Mouse (Mus musculus): ENCODE results near the gene Ip6k1.

Ip6k1 gene

GRCm38 (mm10) chr9:108065491-108066011 is 63.2 kb downstream of the Ip6k1 start:
- H3K27me3 ChIP-seq (ENCODE audit: insufficient read depth, low read length), result no peaks in the 10 kb centered on the region
- H3K4me3 ChIP-seq (replicated peaks; ENCODE audit: low read length), result no peak overlapping the region
- H3K36me3 ChIP-seq (ENCODE audit: insufficient read depth, low read length), result peaks cover 52% of the 10 kb centered on the region
- TF ChIP-seq POU5F1 (IDR thresholded peaks at IDR 0.05; ENCODE audit: borderline replicate concordance, low read length), result no peak
- TF ChIP-seq CTCF (conservative IDR thresholded peaks at IDR 0.05; ENCODE audit: low read length), result peak; percentile 59
- no peak for TF ChIP-seq NANOG (IDR thresholded peaks at IDR 0.05; ENCODE audit: borderline replicate concordance, low read length)
- peaks cover 39% of the 10 kb centered on the region for H3K4me1 ChIP-seq (replicated peaks; ENCODE audit: low read depth, low read length)
- no peaks in the 10 kb centered on the region for H3K9me3 ChIP-seq (ENCODE audit: low read length)

- no peak overlapping the region for H3K4me3 ChIP-seq (replicated peaks; ENCODE audit: low read length)
- TF ChIP-seq NANOG (IDR thresholded peaks at IDR 0.05; ENCODE audit: borderline replicate concordance, low read length) (no peak), CTCF (conservative IDR thresholded peaks at IDR 0.05; ENCODE audit: low read length) (peak; percentile 21)
Measured at GRCm38 (mm10) chr9:108067199-108067598, 64.9 kb downstream of the Ip6k1 start.

GRCm38 (mm10) chr9:108067900-108068299 is 65.6 kb downstream of the Ip6k1 start:
- H3K27me3 ChIP-seq (ENCODE audit: insufficient read depth, low read length), result no peaks in the 10 kb centered on the region
- no peak overlapping the region for H3K4me3 ChIP-seq (replicated peaks; ENCODE audit: low read length)
- H3K36me3 ChIP-seq (ENCODE audit: insufficient read depth, low read length), result peaks cover 44% of the 10 kb centered on the region
- TF ChIP-seq CTCF (conservative IDR thresholded peaks at IDR 0.05; ENCODE audit: low read length), result peak; percentile 99
- no peak for TF ChIP-seq NANOG (IDR thresholded peaks at IDR 0.05; ENCODE audit: borderline replicate concordance, low read length)
- H3K4me1 ChIP-seq (replicated peaks; ENCODE audit: low read depth, low read length), result peaks cover 39% of the 10 kb centered on the region
- H3K9me3 ChIP-seq (ENCODE audit: low read length), result no peaks in the 10 kb centered on the region

More at GRCm38 (mm10) chr9:108067199-108067598, 64.9 kb downstream of the Ip6k1 start:
- H3K4me1 ChIP-seq (replicated peaks; ENCODE audit: low read depth, low read length), result peaks cover 37% of the 10 kb centered on the region
- no peaks in the 10 kb centered on the region for H3K9me3 ChIP-seq (ENCODE audit: low read length)
- H3K27me3 ChIP-seq (ENCODE audit: insufficient read depth, low read length), result no peaks in the 10 kb centered on the region
- peaks cover 51% of the 10 kb centered on the region for H3K36me3 ChIP-seq (ENCODE audit: insufficient read depth, low read length)

GRCm38 (mm10) chr9:108069007-108069406 is 66.7 kb downstream of the Ip6k1 start:
- H3K27me3 ChIP-seq (ENCODE audit: insufficient read depth, low read length), result no peaks in the 10 kb centered on the region
- no peak overlapping the region for H3K4me3 ChIP-seq (replicated peaks; ENCODE audit: low read length)
- peaks cover 28% of the 10 kb centered on the region for H3K4me1 ChIP-seq (replicated peaks; ENCODE audit: low read depth, low read length)
- H3K9me3 ChIP-seq (ENCODE audit: low read length), result no peaks in the 10 kb centered on the region
- TF ChIP-seq NANOG (IDR thresholded peaks at IDR 0.05; ENCODE audit: borderline replicate concordance, low read length) (no peak), POU5F1 (IDR thresholded peaks at IDR 0.05; ENCODE audit: borderline replicate concordance, low read length) (no peak), CTCF (conservative IDR thresholded peaks at IDR 0.05; ENCODE audit: low read length) (no peak)
- peaks cover 33% of the 10 kb centered on the region for H3K36me3 ChIP-seq (ENCODE audit: insufficient read depth, low read length)

GRCm38 (mm10) chr9:108069529-108069928 is 67.2 kb downstream of the Ip6k1 start:
- Histone ChIP-seq H3K4me1 (replicated peaks; ENCODE audit: low read depth, low read length) (peaks cover 26% of the 10 kb centered on the region), H3K27me3 (ENCODE audit: insufficient read depth, low read length) (no peaks in the 10 kb centered on the region), H3K36me3 (ENCODE audit: insufficient read depth, low read length) (peaks cover 27% of the 10 kb centered on the region), H3K9me3 (ENCODE audit: low read length) (no peaks in the 10 kb centered on the region), H3K4me3 (replicated peaks; ENCODE audit: low read length) (no peak overlapping the region)
- TF ChIP-seq NANOG (IDR thresholded peaks at IDR 0.05; ENCODE audit: borderline replicate concordance, low read length), result no peak
- TF ChIP-seq CTCF (conservative IDR thresholded peaks at IDR 0.05; ENCODE audit: low read length), result no peak
- no peak for TF ChIP-seq POU5F1 (IDR thresholded peaks at IDR 0.05; ENCODE audit: borderline replicate concordance, low read length)

- Histone ChIP-seq H3K27me3 (ENCODE audit: insufficient read depth, low read length) (no peaks in the 10 kb centered on the region), H3K36me3 (ENCODE audit: insufficient read depth, low read length) (peaks cover 24% of the 10 kb centered on the region), H3K9me3 (ENCODE audit: low read length) (no peaks in the 10 kb centered on the region), H3K4me3 (replicated peaks; ENCODE audit: low read length) (no peak overlapping the region), H3K4me1 (replicated peaks; ENCODE audit: low read depth, low read length) (peaks cover 22% of the 10 kb centered on the region)
- no peak for TF ChIP-seq NANOG (IDR thresholded peaks at IDR 0.05; ENCODE audit: borderline replicate concordance, low read length)
- TF ChIP-seq POU5F1 (IDR thresholded peaks at IDR 0.05; ENCODE audit: borderline replicate concordance, low read length), result no peak
- no peak for TF ChIP-seq CTCF (conservative IDR thresholded peaks at IDR 0.05; ENCODE audit: low read length)
Measured at GRCm38 (mm10) chr9:108071801-108072200, 69.5 kb downstream of the Ip6k1 start.

- TF ChIP-seq POU5F1 (IDR thresholded peaks at IDR 0.05; ENCODE audit: borderline replicate concordance, low read length), result no peak
- TF ChIP-seq CTCF (conservative IDR thresholded peaks at IDR 0.05; ENCODE audit: low read length), result no peak
- TF ChIP-seq NANOG (IDR thresholded peaks at IDR 0.05; ENCODE audit: borderline replicate concordance, low read length), result no peak
- peaks cover 25% of the 10 kb centered on the region for H3K4me1 ChIP-seq (replicated peaks; ENCODE audit: low read depth, low read length)
- H3K36me3 ChIP-seq (ENCODE audit: insufficient read depth, low read length), result peaks cover 28% of the 10 kb centered on the region
- no peak overlapping the region for H3K4me3 ChIP-seq (replicated peaks; ENCODE audit: low read length)
- H3K9me3 ChIP-seq (ENCODE audit: low read length), result no peaks in the 10 kb centered on the region
- no peaks in the 10 kb centered on the region for H3K27me3 ChIP-seq (ENCODE audit: insufficient read depth, low read length)
Measured at GRCm38 (mm10) chr9:108072481-108072924, 70.2 kb downstream of the Ip6k1 start.

- TF ChIP-seq POU5F1 (IDR thresholded peaks at IDR 0.05; ENCODE audit: borderline replicate concordance, low read length), result no peak
- no peak for TF ChIP-seq NANOG (IDR thresholded peaks at IDR 0.05; ENCODE audit: borderline replicate concordance, low read length)
- no peak for TF ChIP-seq CTCF (conservative IDR thresholded peaks at IDR 0.05; ENCODE audit: low read length)
- Histone ChIP-seq H3K27me3 (ENCODE audit: insufficient read depth, low read length) (no peaks in the 10 kb centered on the region), H3K36me3 (ENCODE audit: insufficient read depth, low read length) (peaks cover 28% of the 10 kb centered on the region), H3K9me3 (ENCODE audit: low read length) (no peaks in the 10 kb centered on the region), H3K4me1 (replicated peaks; ENCODE audit: low read depth, low read length) (peaks cover 26% of the 10 kb centered on the region), H3K4me3 (replicated peaks; ENCODE audit: low read length) (no peak overlapping the region)
Measured at GRCm38 (mm10) chr9:108073141-108073930, 71.0 kb downstream of the Ip6k1 start.
